Mouse (Mus musculus): ENCODE measurements around the gene Iqsec2. TPM values are rescaled to one million over a fixed set of nuclear protein-coding genes. Genes with fewer than 3 reads are reported as not detected.

Gene Iqsec2
- polyA plus RNA-seq, 1 experiment from 2014 or later: 11.0 TPM

GRCm38 (mm10) chrX:152214703-152215102 lies 70.6 kb downstream of the Iqsec2 start:
- 79% methylated on average over 1 of the region's 1 CpGs for WGBS
- no peak for ATAC-seq (replicated peaks; ENCODE audit: low FRiP score, low read depth)

GRCm38 (mm10) chrX:152218529-152218928 lies 74.5 kb downstream of the Iqsec2 start:
- Histone ChIP-seq H3K9me3 (replicated peaks; ENCODE audit: low read length) (no peaks in the 10 kb centered on the region), H3K4me2 (ENCODE audit: low read length) (no peak overlapping the region), H3K27me3 (ENCODE audit: insufficient read depth, low read length) (no peaks in the 10 kb centered on the region; the same call in 1 of the 2 replicates), H3K9ac (ENCODE audit: low read depth, low read length) (no peak overlapping the region), H3K4me1 (replicated peaks; ENCODE audit: insufficient read depth, low read length) (no peaks in the 10 kb centered on the region), H3K27ac (no peak overlapping the region), H3K36me3 (ENCODE audit: insufficient read depth, low read length) (0 out of 2 replicates have a peak, but pooled peaks cover 6% of the 10 kb centered on the region), H3K4me3 (replicated peaks; ENCODE audit: low read depth, low read length) (no peak overlapping the region)
- no peak for TF ChIP-seq CTCF (IDR thresholded peaks at IDR 0.05; ENCODE audit: low read depth)
- ATAC-seq (replicated peaks; ENCODE audit: low FRiP score, low read depth) (no peak), DNase-seq (ENCODE audit: low spot score) (no peak)
- 95% methylated on average over 2 of the region's 2 CpGs for WGBS

More at GRCm38 (mm10) chrX:152214703-152215102, 70.6 kb downstream of the Iqsec2 start:
- H3K27me3 ChIP-seq (ENCODE audit: insufficient read depth, low read length): no peaks in the 10 kb centered on the region; the same call in 1 of the 2 replicates
- no peak overlapping the region for H3K4me2 ChIP-seq (ENCODE audit: low read length)
- H3K36me3 ChIP-seq (ENCODE audit: insufficient read depth, low read length): 0 out of 2 replicates have a peak, but pooled peaks cover 6% of the 10 kb centered on the region
- H3K9me3 ChIP-seq (replicated peaks; ENCODE audit: low read length): no peaks in the 10 kb centered on the region
- H3K9ac ChIP-seq (ENCODE audit: low read depth, low read length): no peak overlapping the region
- H3K27ac ChIP-seq: no peak overlapping the region
- H3K4me1 ChIP-seq (replicated peaks; ENCODE audit: insufficient read depth, low read length): no peaks in the 10 kb centered on the region
- no peak for DNase-seq (ENCODE audit: low spot score)
- TF ChIP-seq CTCF (IDR thresholded peaks at IDR 0.05; ENCODE audit: low read depth): no peak
- no peak overlapping the region for H3K4me3 ChIP-seq (replicated peaks; ENCODE audit: low read depth, low read length)

- H3K27ac ChIP-seq: no peak overlapping the region
- no peaks in the 10 kb centered on the region for H3K27me3 ChIP-seq (ENCODE audit: insufficient read depth, low read length)
- ATAC-seq (replicated peaks; ENCODE audit: low FRiP score, low read depth) (no peak), DNase-seq (ENCODE audit: low spot score) (no peak)
- H3K9ac ChIP-seq (ENCODE audit: low read depth, low read length): no peak overlapping the region
- TF ChIP-seq CTCF (IDR thresholded peaks at IDR 0.05; ENCODE audit: low read depth): no peak
- 0 out of 2 replicates have a peak, but pooled peaks cover 6% of the 10 kb centered on the region for H3K36me3 ChIP-seq (ENCODE audit: insufficient read depth, low read length)
- H3K4me1 ChIP-seq (replicated peaks; ENCODE audit: insufficient read depth, low read length): no peaks in the 10 kb centered on the region
- H3K9me3 ChIP-seq (replicated peaks; ENCODE audit: low read length): no peaks in the 10 kb centered on the region
- 85% methylated on average over 4 of the region's 4 CpGs for WGBS
- no peak overlapping the region for H3K4me3 ChIP-seq (replicated peaks; ENCODE audit: low read depth, low read length)
- H3K4me2 ChIP-seq (ENCODE audit: low read length): no peak overlapping the region
Observed at GRCm38 (mm10) chrX:152221721-152222120, 77.7 kb downstream of the Iqsec2 start.

GRCm38 (mm10) chrX:152222226-152222625 lies 78.2 kb downstream of the Iqsec2 start:
- no peak overlapping the region for H3K9ac ChIP-seq (ENCODE audit: low read depth, low read length)
- H3K4me1 ChIP-seq (replicated peaks; ENCODE audit: insufficient read depth, low read length): no peaks in the 10 kb centered on the region
- H3K4me2 ChIP-seq (ENCODE audit: low read length): no peak overlapping the region
- TF ChIP-seq CTCF (IDR thresholded peaks at IDR 0.05; ENCODE audit: low read depth): no peak
- no peaks in the 10 kb centered on the region for H3K27me3 ChIP-seq (ENCODE audit: insufficient read depth, low read length)
- H3K9me3 ChIP-seq (replicated peaks; ENCODE audit: low read length): no peaks in the 10 kb centered on the region
- 0 out of 2 replicates have a peak, but pooled peaks cover 6% of the 10 kb centered on the region for H3K36me3 ChIP-seq (ENCODE audit: insufficient read depth, low read length)
- DNase-seq (ENCODE audit: low spot score): no peak
- 56% methylated on average over 9 of the region's 9 CpGs for WGBS
- no peak overlapping the region for H3K4me3 ChIP-seq (replicated peaks; ENCODE audit: low read depth, low read length)
- H3K27ac ChIP-seq: no peak overlapping the region
- no peak for ATAC-seq (replicated peaks; ENCODE audit: low FRiP score, low read depth)

DNA sequence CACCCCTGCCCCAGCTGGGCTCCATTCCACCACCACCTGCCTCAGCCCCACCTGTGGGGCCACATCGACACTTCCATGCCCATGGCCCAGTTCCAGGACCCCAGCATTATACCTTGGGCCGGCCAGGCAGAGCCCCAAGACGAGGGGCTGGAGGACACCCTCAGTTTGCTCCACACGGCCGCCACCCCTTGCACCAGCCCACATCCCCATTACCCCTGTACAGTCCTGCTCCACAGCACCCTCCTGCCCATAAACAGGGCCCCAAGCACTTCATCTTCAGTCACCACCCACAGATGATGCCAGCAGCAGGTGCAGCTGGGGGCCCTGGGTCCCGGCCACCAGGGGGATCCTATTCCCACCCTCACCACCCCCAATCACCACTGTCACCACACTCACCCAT lies 79.2 kb downstream of the Iqsec2 start:
- H3K9ac ChIP-seq (ENCODE audit: low read depth, low read length): no peak overlapping the region
- no peak for ATAC-seq (replicated peaks; ENCODE audit: low FRiP score, low read depth)
- no peak overlapping the region for H3K4me2 ChIP-seq (ENCODE audit: low read length)
- H3K4me3 ChIP-seq (replicated peaks; ENCODE audit: low read depth, low read length): no peak overlapping the region
- H3K4me1 ChIP-seq (replicated peaks; ENCODE audit: insufficient read depth, low read length): no peaks in the 10 kb centered on the region
- H3K36me3 ChIP-seq (ENCODE audit: insufficient read depth, low read length): 0 out of 2 replicates have a peak, but pooled peaks cover 6% of the 10 kb centered on the region
- H3K27ac ChIP-seq: no peak overlapping the region
- TF ChIP-seq CTCF (IDR thresholded peaks at IDR 0.05; ENCODE audit: low read depth): no peak
- no peak for DNase-seq (ENCODE audit: low spot score)
- H3K9me3 ChIP-seq (replicated peaks; ENCODE audit: low read length): no peaks in the 10 kb centered on the region
- WGBS: 86% methylated on average over 6 of the region's 6 CpGs
- no peaks in the 10 kb centered on the region for H3K27me3 ChIP-seq (ENCODE audit: insufficient read depth, low read length)

DNA sequence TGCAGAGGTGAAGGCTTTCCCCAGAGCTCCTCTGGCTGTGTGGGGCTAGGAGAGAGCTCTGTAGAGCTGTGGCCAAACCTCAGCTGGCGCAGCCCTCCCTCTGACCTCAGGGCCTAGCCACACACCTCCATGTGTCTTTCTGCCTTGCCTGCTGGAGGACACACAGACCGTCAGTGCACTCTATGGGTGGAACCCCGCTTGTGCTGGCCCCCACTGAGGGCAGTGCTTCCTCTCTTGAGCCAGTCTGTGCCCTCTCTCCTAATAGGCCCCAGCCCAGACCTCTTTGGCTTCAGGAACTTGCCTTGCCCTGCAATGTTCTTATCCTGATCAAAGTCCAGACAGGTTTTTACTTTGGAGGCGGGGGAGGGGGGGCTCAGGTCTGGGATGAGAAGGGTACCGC lies 80.2 kb downstream of the Iqsec2 start:
- 65% methylated on average over 5 of the region's 5 CpGs for WGBS
- no peaks in the 10 kb centered on the region for H3K4me1 ChIP-seq (replicated peaks; ENCODE audit: insufficient read depth, low read length)
- no peak overlapping the region for H3K27ac ChIP-seq
- TF ChIP-seq CTCF (IDR thresholded peaks at IDR 0.05; ENCODE audit: low read depth): no peak
- ATAC-seq (replicated peaks; ENCODE audit: low FRiP score, low read depth) (no peak), DNase-seq (ENCODE audit: low spot score) (no peak)
- H3K4me3 ChIP-seq (replicated peaks; ENCODE audit: low read depth, low read length): no peak overlapping the region
- no peaks in the 10 kb centered on the region for H3K27me3 ChIP-seq (ENCODE audit: insufficient read depth, low read length)
- H3K9me3 ChIP-seq (replicated peaks; ENCODE audit: low read length): no peaks in the 10 kb centered on the region
- H3K4me2 ChIP-seq (ENCODE audit: low read length): no peak overlapping the region
- H3K36me3 ChIP-seq (ENCODE audit: insufficient read depth, low read length): no peaks in the 10 kb centered on the region
- H3K9ac ChIP-seq (ENCODE audit: low read depth, low read length): no peak overlapping the region

Data from kidney, postnatal 0 days (tissue).